Mouse (Mus musculus): ENCODE data around the gene Gm10382.

GRCm38 (mm10) chr5:125392977-125393621 is 4.0 kb downstream of the Gm10382 start:
- TF ChIP-seq GATA1 (IDR thresholded peaks at IDR 0.05; ENCODE audit: borderline replicate concordance, low read length) (no peak), FLI1 (IDR thresholded peaks at IDR 0.05; ENCODE audit: low read length) (no peak)
